Comparison of ENCODE assay signal across 19 mouse cellular contexts in the genomic region with DNA sequence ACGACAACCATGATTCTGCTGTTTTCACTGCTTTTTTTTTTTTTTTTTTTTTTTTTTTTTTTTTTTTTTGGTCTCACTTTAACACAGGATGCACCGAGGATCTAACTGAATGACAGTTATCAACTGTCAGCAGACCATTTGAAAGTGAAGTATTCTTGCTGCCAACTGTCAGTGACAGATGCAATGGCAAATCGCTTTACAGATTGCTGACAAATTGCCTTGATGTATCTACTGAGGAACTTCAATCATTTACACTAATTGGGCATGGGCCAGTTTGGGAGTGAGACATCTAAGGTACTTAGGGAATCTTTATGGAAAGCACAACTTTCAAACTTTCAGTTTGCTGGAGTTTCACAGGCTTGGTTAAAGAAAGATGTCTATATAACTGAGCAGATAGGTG.
DNase-seq lines count a peak whose midpoint lies in the region; ATAC-seq and TF ChIP-seq lines count a peak whose summit lies in the region.
"Had no signal": no experiment of that assay in that cellular context is flagged by ENCODE, and none has a peak within 500 bp of the region (broad histone marks: within the 10 kb centered on the region; RNA-seq: fewer than 3 reads in every experiment).

No protein-coding gene starts in this region.

- H3K4me2 ChIP-seq in forebrain, embryonic 13.5 days = no peak overlapping the region
- no peak overlapping the region for H3K4me2 ChIP-seq in forebrain, embryonic 16.5 days (ENCODE audit: low read length)
- no peak overlapping the region for H3K4me2 ChIP-seq in forebrain, postnatal 0 days (ENCODE audit: low read depth)
- H3K4me2 ChIP-seq in forebrain, embryonic 11.5 days (ENCODE audit: low read depth, low read length, severe bottlenecking) = no peak overlapping the region
- H3K4me2 ChIP-seq: embryonic facial prominence, embryonic 12.5 days; forebrain, embryonic 15.5 days had no signal

- no peaks in the 10 kb centered on the region for H3K9me3 ChIP-seq in forebrain, embryonic 13.5 days (replicated peaks)
- no peaks in the 10 kb centered on the region for H3K9me3 ChIP-seq in forebrain, embryonic 16.5 days (ENCODE audit: control insufficient read depth, low read length)
- H3K9me3 ChIP-seq in forebrain, postnatal 0 days (ENCODE audit: low read length) = no peaks in the 10 kb centered on the region
- no peaks in the 10 kb centered on the region for H3K9me3 ChIP-seq in forebrain, embryonic 11.5 days (ENCODE audit: control insufficient read depth, low read length)
- H3K9me3 ChIP-seq: embryonic facial prominence, embryonic 10.5 days; embryonic facial prominence, embryonic 12.5 days; forebrain, embryonic 15.5 days had no signal

- no peak overlapping the region for H3K27ac ChIP-seq in forebrain, embryonic 13.5 days
- H3K27ac ChIP-seq in forebrain, embryonic 16.5 days (ENCODE audit: low read length) = no peak overlapping the region
- H3K27ac ChIP-seq in forebrain, postnatal 0 days (ENCODE audit: low read depth, low read length) = no peak overlapping the region
- H3K27ac ChIP-seq in forebrain, embryonic 11.5 days (ENCODE audit: low read depth, low read length) = no peak overlapping the region
- H3K27ac ChIP-seq: embryonic facial prominence, embryonic 10.5 days; embryonic facial prominence, embryonic 12.5 days; forebrain, embryonic 15.5 days had no signal

- H3K27me3 ChIP-seq in forebrain, embryonic 13.5 days = no peaks in the 10 kb centered on the region
- no peaks in the 10 kb centered on the region for H3K27me3 ChIP-seq in forebrain, embryonic 16.5 days (replicated peaks; ENCODE audit: control insufficient read depth, insufficient read depth, low read length)
- no peaks in the 10 kb centered on the region for H3K27me3 ChIP-seq in forebrain, postnatal 0 days (ENCODE audit: insufficient read depth, low read length)
- H3K27me3 ChIP-seq in forebrain, embryonic 11.5 days (ENCODE audit: control insufficient read depth, insufficient read depth, low read length) = no peaks in the 10 kb centered on the region
- H3K27me3 ChIP-seq: CH12.LX; embryonic facial prominence, embryonic 12.5 days; forebrain, embryonic 15.5 days had no signal

- H3K9ac ChIP-seq in forebrain, embryonic 13.5 days = no peak overlapping the region
- H3K9ac ChIP-seq in forebrain, embryonic 16.5 days (replicated peaks; ENCODE audit: low read depth, low read length) = no peak overlapping the region
- no peak overlapping the region for H3K9ac ChIP-seq in forebrain, postnatal 0 days
- no peak overlapping the region for H3K9ac ChIP-seq in forebrain, embryonic 11.5 days (ENCODE audit: low read length)
- H3K9ac ChIP-seq: embryonic facial prominence, embryonic 12.5 days; forebrain, embryonic 15.5 days had no signal

- no peaks in the 10 kb centered on the region for H3K36me3 ChIP-seq in forebrain, embryonic 13.5 days (ENCODE audit: poor library complexity, severe bottlenecking)
- H3K36me3 ChIP-seq in forebrain, embryonic 16.5 days (ENCODE audit: control insufficient read depth, insufficient read depth) = no peaks in the 10 kb centered on the region
- H3K36me3 ChIP-seq in forebrain, postnatal 0 days (ENCODE audit: insufficient read depth) = no peaks in the 10 kb centered on the region
- no peaks in the 10 kb centered on the region for H3K36me3 ChIP-seq in forebrain, embryonic 11.5 days (ENCODE audit: control insufficient read depth, insufficient read depth, low read length)
- H3K36me3 ChIP-seq: embryonic facial prominence, embryonic 10.5 days; embryonic facial prominence, embryonic 12.5 days; forebrain, embryonic 15.5 days had no signal

- no peak for TF ChIP-seq CTCF in forebrain, postnatal 0 days (IDR thresholded peaks at IDR 0.05; ENCODE audit: low read depth)

- peak; percentile 2 for DNase-seq in forebrain, postnatal 0 days
- no peak for DNase-seq in forebrain, embryonic 11.5 days (ENCODE audit: low spot score)
- no peak for DNase-seq in kidney, adult 9 months
- DNase-seq: adrenal gland, adult 2 months; adrenal gland, postnatal 10 days; adrenal gland, postnatal 25 days; B cell, adult 2 months; cerebellum, adult 11-12 months; cerebellum, adult 2 months; cerebellum, adult 9-10 months; cerebellum, postnatal 10 days; cerebellum, postnatal 25 days had no signal

- H3K4me1 ChIP-seq in forebrain, embryonic 13.5 days = no peaks in the 10 kb centered on the region
- no peaks in the 10 kb centered on the region for H3K4me1 ChIP-seq in forebrain, embryonic 16.5 days (replicated peaks; ENCODE audit: control insufficient read depth, insufficient read depth, low read length)
- H3K4me1 ChIP-seq in forebrain, postnatal 0 days (ENCODE audit: insufficient read depth) = no peaks in the 10 kb centered on the region
- no peaks in the 10 kb centered on the region for H3K4me1 ChIP-seq in forebrain, embryonic 11.5 days (replicated peaks; ENCODE audit: control insufficient read depth, insufficient read depth, low read length)
- H3K4me1 ChIP-seq: embryonic facial prominence, embryonic 10.5 days; embryonic facial prominence, embryonic 12.5 days; forebrain, embryonic 15.5 days had no signal

- WGBS in forebrain, embryonic 13.5 days = 76% methylated on average over 3 of the region's 3 CpGs
- WGBS in forebrain, embryonic 16.5 days = 60% methylated on average over 3 of the region's 3 CpGs
- WGBS in forebrain, postnatal 0 days = 56% methylated on average over 3 of the region's 3 CpGs
- 89% methylated on average over 3 of the region's 3 CpGs for WGBS in forebrain, embryonic 11.5 days

- ATAC-seq in forebrain, embryonic 13.5 days = 0 out of 2 replicates have a peak, but pooled peaks have one; percentile 33
- ATAC-seq in forebrain, embryonic 16.5 days = no peak
- no peak for ATAC-seq in forebrain, postnatal 0 days
- no peak for ATAC-seq in forebrain, embryonic 11.5 days (replicated peaks; ENCODE audit: low FRiP score)
- ATAC-seq: CD4-positive, CD25-positive, alpha-beta regulatory T cell, adult 4 months; forebrain, embryonic 15.5 days had no signal

- H3K4me3 ChIP-seq in forebrain, embryonic 13.5 days = no peak overlapping the region
- no peak overlapping the region for H3K4me3 ChIP-seq in forebrain, embryonic 16.5 days (replicated peaks; ENCODE audit: low read length)
- H3K4me3 ChIP-seq in forebrain, postnatal 0 days (ENCODE audit: low read depth, low read length) = no peak overlapping the region
- H3K4me3 ChIP-seq in forebrain, embryonic 11.5 days (ENCODE audit: low read depth, low read length) = no peak overlapping the region
- H3K4me3 ChIP-seq: embryonic facial prominence, embryonic 10.5 days; embryonic facial prominence, embryonic 12.5 days; forebrain, embryonic 15.5 days had no signal
